In genomic region chr1:169254250-169254937, GRCm38 (mm10) we compare ENCODE assay signal across 16 mouse cellular contexts.
A peak's percentile ranks its signal among the peaks of the same experiment; 100 is the strongest.
DNase-seq lines count a peak whose midpoint lies in the region; ATAC-seq and TF ChIP-seq lines count a peak whose summit lies in the region.
"Had no signal": no experiment of that assay in that cellular context is flagged by ENCODE, and none has a peak within 500 bp of the region (broad histone marks: within the 10 kb centered on the region; RNA-seq: fewer than 3 reads in every experiment).

No protein-coding gene starts in this region.

- intact Hi-C loops in heart, adult 2 months (cut with DNase I): no loop called here
- intact Hi-C loops in heart, postnatal 36 days (cut with DNase I): no loop called here

- POLR2A ChIA-PET in Patski (lab: Charles Lee): no interaction called here

- H3K4me1 ChIP-seq in heart, adult 2 months (ENCODE audit: control insufficient read depth, insufficient read depth, low read length): no peaks in the 10 kb centered on the region
- H3K4me1 ChIP-seq in kidney, postnatal 0 days (replicated peaks; ENCODE audit: insufficient read depth, low read length): no peaks in the 10 kb centered on the region
- H3K4me1 ChIP-seq in embryonic facial prominence, embryonic 12.5 days: 0 out of 2 replicates have a peak, but pooled peaks cover 9% of the 10 kb centered on the region

- H3K36me3 ChIP-seq in heart, adult 2 months (ENCODE audit: control insufficient read depth, insufficient read depth, low read length): no peaks in the 10 kb centered on the region
- no peaks in the 10 kb centered on the region for H3K36me3 ChIP-seq in kidney, postnatal 0 days (ENCODE audit: insufficient read depth, low read length)
- H3K36me3 ChIP-seq in embryonic facial prominence, embryonic 12.5 days: no peaks in the 10 kb centered on the region
- H3K36me3 ChIP-seq: hindbrain, embryonic 13.5 days; limb, embryonic 13.5 days had no signal

- H3K4me2 ChIP-seq in kidney, postnatal 0 days (ENCODE audit: low read length): no peak overlapping the region
- no peak overlapping the region for H3K4me2 ChIP-seq in embryonic facial prominence, embryonic 12.5 days (replicated peaks)
- H3K4me2 ChIP-seq: hindbrain, embryonic 13.5 days; limb, embryonic 13.5 days had no signal

- no peak overlapping the region for H3K27ac ChIP-seq in heart, adult 2 months
- no peak overlapping the region for H3K27ac ChIP-seq in kidney, postnatal 0 days
- peak overlapping the region; percentile 57; the same call in 1 of the 2 replicates for H3K27ac ChIP-seq in embryonic facial prominence, embryonic 12.5 days
- H3K27ac ChIP-seq: hindbrain, embryonic 13.5 days; limb, embryonic 13.5 days had no signal

- DNase-seq in heart, adult 2 months: no peak
- DNase-seq in heart, postnatal 36 days: no peak
- peak; percentile 41 for DNase-seq in kidney, postnatal 0 days (ENCODE audit: low spot score)
- no peak for DNase-seq in kidney, adult 9 months
- DNase-seq in Patski (ENCODE audit: low read depth, low spot score): no peak
- DNase-seq in yolk sac, embryonic 10.5 days (ENCODE audit: low spot score): no peak
- DNase-seq in right cerebral cortex, postnatal 4 days: no peak
- DNase-seq: adrenal gland, postnatal 25 days; cerebellum, adult 18-20 months; gastrocnemius, postnatal 14 days; thymus, postnatal 36 days had no signal

- no peaks in the 10 kb centered on the region for H3K9me3 ChIP-seq in kidney, postnatal 0 days (replicated peaks; ENCODE audit: low read length)
- H3K9me3 ChIP-seq in embryonic facial prominence, embryonic 12.5 days: no peaks in the 10 kb centered on the region
- H3K9me3 ChIP-seq: hindbrain, embryonic 13.5 days; limb, embryonic 13.5 days had no signal

- no peaks in the 10 kb centered on the region; the same call in 1 of the 2 replicates for H3K27me3 ChIP-seq in heart, adult 2 months (ENCODE audit: control insufficient read depth, insufficient read depth, low read length)
- no peaks in the 10 kb centered on the region for H3K27me3 ChIP-seq in kidney, postnatal 0 days (ENCODE audit: insufficient read depth, low read length)
- no peaks in the 10 kb centered on the region for H3K27me3 ChIP-seq in Patski
- H3K27me3 ChIP-seq in embryonic facial prominence, embryonic 12.5 days: no peaks in the 10 kb centered on the region
- H3K27me3 ChIP-seq: CH12.LX; hindbrain, embryonic 13.5 days had no signal

- no peak for TF ChIP-seq EP300 in heart, adult 2 months (IDR thresholded peaks at IDR 0.05; ENCODE audit: insufficient read depth, low read depth, low read length)

- no peak overlapping the region for H3K9ac ChIP-seq in heart, adult 2 months (ENCODE audit: low read depth, low read length)
- no peak overlapping the region for H3K9ac ChIP-seq in kidney, postnatal 0 days (ENCODE audit: low read depth, low read length)
- H3K9ac ChIP-seq in embryonic facial prominence, embryonic 12.5 days: no peak overlapping the region
- H3K9ac ChIP-seq: hindbrain, embryonic 13.5 days; limb, embryonic 13.5 days had no signal

- H3K4me3 ChIP-seq in heart, adult 2 months: no peak overlapping the region
- no peak overlapping the region for H3K4me3 ChIP-seq in kidney, postnatal 0 days (replicated peaks; ENCODE audit: low read depth, low read length)
- no peak overlapping the region for H3K4me3 ChIP-seq in embryonic facial prominence, embryonic 12.5 days
- H3K4me3 ChIP-seq: hindbrain, embryonic 13.5 days; limb, embryonic 13.5 days; myocyte had no signal

- CTCF ChIA-PET in Patski (lab: Charles Lee): interaction anchor here (0.9 to 1.0 kb wide), 2 partner anchors 10 to 19 kb away, joined by 3 to 4 read pairs; no protein-coding TSS in a partner anchor

- no peaks in the 10 kb centered on the region for H3K79me2 ChIP-seq in heart, adult 2 months (replicated peaks; ENCODE audit: control insufficient read depth, insufficient read depth, low read length)

- peak; percentile 36 for TF ChIP-seq CTCF in heart, adult 2 months (IDR thresholded peaks at IDR 0.05)
- TF ChIP-seq CTCF in kidney, postnatal 0 days (IDR thresholded peaks at IDR 0.05; ENCODE audit: low read depth): peak; percentile 57
- TF ChIP-seq CTCF in Patski (IDR thresholded peaks at IDR 0.05): peak; percentile 25

- no peak for ATAC-seq in kidney, postnatal 0 days (replicated peaks; ENCODE audit: low FRiP score, low read depth)
- no peak for ATAC-seq in Patski
- no peak for ATAC-seq in embryonic facial prominence, embryonic 12.5 days (ENCODE audit: insufficient number of reproducible peaks, insufficient read depth, low FRiP score, low TSS enrichment)

- in situ Hi-C loops in Patski (cut with MboI; ENCODE audit: low pct_unique_long_range_greater_than_20kb): no loop called here

- TF ChIP-seq POLR2A in heart, adult 2 months (IDR thresholded peaks at IDR 0.05; ENCODE audit: insufficient read depth, low read depth, low read length): no peak

- WGBS in heart, adult 2 months: 59% methylated on average over 7 of the region's 7 CpGs
- WGBS in kidney, postnatal 0 days: 44% methylated on average over 7 of the region's 7 CpGs
- 29% methylated on average over 7 of the region's 7 CpGs for WGBS in embryonic facial prominence, embryonic 12.5 days
